Mouse (Mus musculus): ENCODE measurements at regions not wholly inside any gene's neighbourhood (a gene's known extent, or its start where the extent isn't known, plus 50 kb on each side); places are given as distances from the start of the nearest gene placed in this dataset.

- peak in 1 of 2 experiments; percentile 17; a peak in 1 of 4 replicates for ATAC-seq (replicated peaks in 1 of 2; ENCODE audit: insufficient read depth in 1 of 2, low FRiP score in 2 of 2, low TSS enrichment in 1 of 2, low read depth in 1 of 2, poor library complexity in 2 of 2, severe bottlenecking in 2 of 2)
These were observed 55.1 kb upstream of the Fam222a start for GRCm38 (mm10) chr5:114512756-114513155.

DNA sequence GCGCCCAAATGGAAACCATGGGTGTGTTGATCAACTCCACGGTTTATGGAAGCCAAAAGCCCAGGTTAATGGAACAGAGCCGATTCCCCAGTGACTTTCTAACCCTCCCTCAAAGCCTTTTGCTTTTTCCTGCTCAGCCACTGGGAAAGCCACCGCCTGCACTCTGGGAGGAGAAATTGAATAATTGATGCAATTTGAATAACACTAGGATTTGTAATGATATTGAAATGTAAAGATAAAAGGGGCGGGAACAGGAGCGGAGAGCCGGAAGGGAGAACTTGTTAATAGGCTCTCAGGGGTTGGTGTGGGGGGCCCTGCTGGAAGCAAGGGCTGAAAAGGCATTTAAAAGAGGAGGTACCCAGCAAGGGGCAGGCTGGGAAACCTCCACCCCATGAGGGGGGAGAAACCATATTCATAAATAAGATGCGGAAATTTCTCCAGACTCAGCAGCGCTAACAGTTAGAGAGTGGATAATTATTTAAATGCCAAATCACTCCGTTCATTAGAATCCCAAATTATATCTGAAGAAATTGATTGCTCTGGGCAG lies 53.8 kb upstream of the Fam222a start:
- no peak for ATAC-seq (replicated peaks in 1 of 2; ENCODE audit: insufficient read depth in 1 of 2, low FRiP score in 2 of 2, low TSS enrichment in 1 of 2, low read depth in 1 of 2, poor library complexity in 2 of 2, severe bottlenecking in 2 of 2)

DNA sequence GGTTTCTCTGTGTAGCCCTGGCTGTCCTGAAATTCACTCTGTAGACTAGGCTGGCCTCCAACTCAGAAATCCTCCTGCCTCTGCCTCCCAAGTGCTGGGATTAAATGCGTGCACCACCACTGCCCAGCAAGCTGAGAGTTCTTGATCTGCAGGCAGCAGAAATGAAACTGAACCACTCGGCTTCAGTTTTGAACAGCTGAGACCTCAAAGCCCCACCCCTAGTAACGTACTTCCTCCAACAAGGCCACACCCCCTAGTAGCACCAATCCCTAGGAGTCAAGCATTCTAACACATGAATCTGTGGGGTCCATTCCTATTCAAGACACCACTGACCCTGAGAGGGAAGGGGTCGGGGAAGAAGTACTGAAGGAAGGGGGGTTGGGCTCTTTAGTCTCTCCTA lies 50.8 kb upstream of the Fam222a start:
- ATAC-seq (replicated peaks in 1 of 2; ENCODE audit: insufficient read depth in 1 of 2, low FRiP score in 2 of 2, low TSS enrichment in 1 of 2, low read depth in 1 of 2, poor library complexity in 2 of 2, severe bottlenecking in 2 of 2) = no peak

DNA sequence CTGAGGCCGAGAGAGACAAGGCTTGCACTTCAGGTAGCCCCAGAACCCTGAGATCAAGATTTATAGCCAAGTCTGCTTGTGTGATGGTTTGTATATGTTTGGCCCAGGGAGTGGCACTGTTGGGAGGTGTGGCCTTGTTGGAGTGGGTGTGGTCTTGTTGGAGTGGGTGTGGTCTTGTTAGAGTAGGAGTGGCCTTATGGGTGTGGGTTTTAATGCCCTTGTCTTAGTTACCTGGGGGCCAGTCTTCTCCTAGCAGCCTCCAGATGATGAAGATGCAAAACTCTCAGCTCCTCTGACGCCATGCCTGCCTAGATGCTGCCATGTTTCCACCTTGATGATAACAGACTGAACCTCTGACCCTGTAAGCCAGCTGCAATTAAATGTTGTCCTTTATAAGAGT lies 49.8 kb upstream of the Fam222a start:
- no peak for ATAC-seq (replicated peaks in 1 of 2; ENCODE audit: insufficient read depth in 1 of 2, low FRiP score in 2 of 2, low TSS enrichment in 1 of 2, low read depth in 1 of 2, poor library complexity in 2 of 2, severe bottlenecking in 2 of 2)
